Mouse (Mus musculus): ENCODE data around the gene Gm5447. TPM values are rescaled to one million over a fixed set of nuclear protein-coding genes. Genes with fewer than 3 reads are reported as not detected.

The Gm5447 gene
- total and polyA plus RNA-seq, 3 experiments = not detected

- Histone ChIP-seq H3K9me3 (replicated peaks; ENCODE audit: insufficient read depth, low read length) (no peaks in the 10 kb centered on the region), H3K4me3 (ENCODE audit: control insufficient read depth in 1 of 2, insufficient read depth in 1 of 2, low read depth in 2 of 2, low read length in 2 of 2) (no peak within 1 kb of the TSS), H3K4me1 (ENCODE audit: control insufficient read depth in 1 of 2, insufficient read depth in 2 of 2, low read length in 2 of 2) (peaks cover 0 to 14% of the 10 kb centered on the region in 2 experiments; a peak in 1 of 4 replicates), H3K27me3 (ENCODE audit: control insufficient read depth in 1 of 2, insufficient read depth in 2 of 2, low read length in 2 of 2) (no peaks in the 10 kb centered on the region), H3K79me2 (ENCODE audit: control insufficient read depth, insufficient read depth, low read length, poor library complexity) (no peaks in the 10 kb centered on the region; the same call in 1 of the 2 replicates), H3K9ac (ENCODE audit: control insufficient read depth, low read depth, low read length, poor library complexity, severe bottlenecking) (no peak within 1 kb of the TSS), H3K27ac (ENCODE audit: control insufficient read depth, low read depth, low read length) (no peak within 1 kb of the TSS), H3K36me3 (ENCODE audit: control insufficient read depth in 1 of 2, insufficient read depth in 2 of 2, low read length in 2 of 2) (peaks cover 2 to 6% of the 10 kb centered on the region in 2 experiments; a peak in 3 of 4 replicates)
- no peak for DNase-seq (ENCODE audit: low read depth, low spot score)
- no peak for TF ChIP-seq NELFE (IDR thresholded peaks at IDR 0.05; ENCODE audit: low read depth, low read length)
- no peak for TF ChIP-seq E2F4 (IDR thresholded peaks at IDR 0.05; ENCODE audit: borderline replicate concordance, low read depth, low read length)
- no peak for TF ChIP-seq EP300 (IDR thresholded peaks at IDR 0.05; ENCODE audit: low read depth in 1 of 2, low read length in 2 of 2)
Observed at GRCm38 (mm10) chr13:30947540-30947939, 26.5 kb upstream of the Gm5447 start, which contains the start of gene Hus1b. Gene Hus1b (minus strand): TSS chr13:30947759.

DNA sequence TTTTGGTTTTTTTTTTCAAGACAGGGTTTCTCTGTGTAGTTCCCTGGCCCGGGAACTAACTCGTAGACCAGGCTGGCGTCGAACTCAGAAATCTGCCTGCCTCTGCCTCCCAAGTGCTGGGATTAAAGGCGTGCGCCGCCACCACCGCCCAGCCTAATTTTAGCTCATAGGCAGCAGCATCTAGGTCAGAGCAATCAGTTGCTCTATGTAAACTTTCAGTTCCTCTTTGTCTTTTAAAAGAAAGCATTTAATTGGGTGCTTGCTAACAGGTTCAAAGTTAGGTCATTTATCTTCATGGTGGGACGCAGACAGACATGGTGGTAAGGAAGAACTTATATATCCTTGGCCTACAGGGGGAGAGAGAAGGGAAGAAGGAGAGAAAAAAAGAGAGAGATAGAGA, 24.8 kb upstream of the Gm5447 start:
- Histone ChIP-seq H3K9ac (ENCODE audit: control insufficient read depth, low read depth, low read length, poor library complexity, severe bottlenecking) (no peak overlapping the region), H3K36me3 (ENCODE audit: control insufficient read depth in 1 of 2, insufficient read depth in 2 of 2, low read length in 2 of 2) (peaks cover 2 to 6% of the 10 kb centered on the region in 2 experiments; a peak in 3 of 4 replicates), H3K27me3 (ENCODE audit: control insufficient read depth in 1 of 2, insufficient read depth in 2 of 2, low read length in 2 of 2) (no peaks in the 10 kb centered on the region), H3K27ac (ENCODE audit: control insufficient read depth, low read depth, low read length) (no peak overlapping the region), H3K9me3 (replicated peaks; ENCODE audit: insufficient read depth, low read length) (no peaks in the 10 kb centered on the region), H3K4me3 (ENCODE audit: control insufficient read depth in 1 of 2, insufficient read depth in 1 of 2, low read depth in 2 of 2, low read length in 2 of 2) (no peak overlapping the region), H3K4me1 (ENCODE audit: control insufficient read depth in 1 of 2, insufficient read depth in 2 of 2, low read length in 2 of 2) (peaks cover 0 to 14% of the 10 kb centered on the region in 2 experiments; a peak in 1 of 4 replicates), H3K79me2 (ENCODE audit: control insufficient read depth, insufficient read depth, low read length, poor library complexity) (no peaks in the 10 kb centered on the region; the same call in 1 of the 2 replicates)
- TF ChIP-seq MAFK (IDR thresholded peaks at IDR 0.05; ENCODE audit: borderline replicate concordance, low read depth, low read length) (no peak), SIN3A (IDR thresholded peaks at IDR 0.05; ENCODE audit: low read length) (no peak), MYB (IDR thresholded peaks at IDR 0.05; ENCODE audit: low read depth, low read length) (no peak), USF2 (IDR thresholded peaks at IDR 0.05; ENCODE audit: borderline replicate concordance in 1 of 2, insufficient read depth in 1 of 2, low read depth in 1 of 2, low read length in 2 of 2) (no peak), GABPA (IDR thresholded peaks at IDR 0.05; ENCODE audit: low read depth, low read length) (no peak), CHD1 (IDR thresholded peaks at IDR 0.05; ENCODE audit: low read depth, low read length) (no peak), MAZ (IDR thresholded peaks at IDR 0.05; ENCODE audit: low read depth, low read length) (no peak), MXI1 (IDR thresholded peaks at IDR 0.05; ENCODE audit: low read depth, low read length) (no peak), UBTF (IDR thresholded peaks at IDR 0.05; ENCODE audit: borderline replicate concordance, insufficient read depth, low read depth, low read length) (no peak), TCF12 (IDR thresholded peaks at IDR 0.05; ENCODE audit: low read depth, low read length) (no peak), TAL1 (IDR thresholded peaks at IDR 0.05; ENCODE audit: low read length) (no peak), RAD21 (IDR thresholded peaks at IDR 0.05; ENCODE audit: low read depth, low read length) (no peak), ETS1 (IDR thresholded peaks at IDR 0.05; ENCODE audit: low read depth, low read length) (no peak)
- no peak for DNase-seq (ENCODE audit: low read depth, low spot score)

Measured in MEL (cell line).